Mouse (Mus musculus): ENCODE results near the gene Lhx9. TPM values are rescaled to one million over a fixed set of nuclear protein-coding genes. Genes with fewer than 3 reads are reported as not detected.
"Not testable (repeated sequence)": the region's sequence is repeated elsewhere in the genome, so short reads cannot be mapped to it uniquely, and the experiment has no call there.

The Lhx9 gene
- 0.87 and 1.2 TPM in 2 replicates for polyA plus RNA-seq (2015; fragmentation: Nextera tagmentation; extraction: Ambion mirVana)

DNA sequence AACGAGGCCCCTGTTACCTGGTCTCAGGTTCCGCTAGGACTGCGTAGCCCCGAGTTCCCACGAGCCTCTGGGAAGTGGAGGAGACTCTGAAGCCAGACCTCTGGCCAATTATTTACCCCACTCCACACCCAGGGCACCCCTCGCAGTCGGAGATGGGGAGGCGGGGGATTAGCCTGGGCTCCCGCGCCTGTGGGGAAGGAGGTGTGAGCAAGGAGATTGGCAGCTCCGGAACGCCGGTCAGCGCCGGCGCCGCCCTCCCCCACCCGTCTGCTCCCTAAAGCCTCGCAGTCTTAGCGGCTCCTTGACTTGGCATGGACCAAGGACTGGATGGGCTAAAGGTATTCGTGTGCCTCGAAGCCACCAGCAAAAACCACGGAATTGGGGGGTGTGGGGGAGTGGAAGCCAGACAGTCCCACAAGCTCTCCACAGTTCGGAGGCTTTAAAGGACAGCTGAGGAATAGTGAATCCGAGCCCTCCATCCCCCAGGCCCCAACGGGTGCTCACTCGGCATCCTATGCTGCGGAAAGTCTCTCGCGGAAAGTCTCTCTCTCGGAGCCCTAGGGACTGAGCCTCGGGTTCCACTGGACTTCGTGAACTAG, at the start of gene Lhx9:
Gene Lhx9, minus strand, starts transcription at position 67 of the 599 bp plus-strand sequence.
- ATAC-seq (ENCODE audit: insufficient read depth, low FRiP score), result peak; percentile 51; the same call in 1 of the 2 replicates
- no peaks in the 10 kb centered on the region for H3K9me3 ChIP-seq (replicated peaks; ENCODE audit: control insufficient read depth, low read length)
- H3K4me2 ChIP-seq (ENCODE audit: low read depth, low read length), result peak within 1 kb of the TSS; percentile 50
- 1% methylated on average over 33 of the region's 33 CpGs for WGBS
- no peak within 1 kb of the TSS for H3K9ac ChIP-seq (ENCODE audit: low read length)
- H3K36me3 ChIP-seq (ENCODE audit: control insufficient read depth, insufficient read depth, low read length), result no peaks in the 10 kb centered on the region
- peaks cover 9% of the 10 kb centered on the region for H3K4me1 ChIP-seq (ENCODE audit: control insufficient read depth, insufficient read depth, low read length)
- no peak within 1 kb of the TSS for H3K27ac ChIP-seq (ENCODE audit: low read length)
- H3K27me3 ChIP-seq (ENCODE audit: control insufficient read depth, insufficient read depth, low read length), result peaks cover 61% of the 10 kb centered on the region
- peak within 1 kb of the TSS; percentile 34 for H3K4me3 ChIP-seq (replicated peaks; ENCODE audit: low read length)

DNA sequence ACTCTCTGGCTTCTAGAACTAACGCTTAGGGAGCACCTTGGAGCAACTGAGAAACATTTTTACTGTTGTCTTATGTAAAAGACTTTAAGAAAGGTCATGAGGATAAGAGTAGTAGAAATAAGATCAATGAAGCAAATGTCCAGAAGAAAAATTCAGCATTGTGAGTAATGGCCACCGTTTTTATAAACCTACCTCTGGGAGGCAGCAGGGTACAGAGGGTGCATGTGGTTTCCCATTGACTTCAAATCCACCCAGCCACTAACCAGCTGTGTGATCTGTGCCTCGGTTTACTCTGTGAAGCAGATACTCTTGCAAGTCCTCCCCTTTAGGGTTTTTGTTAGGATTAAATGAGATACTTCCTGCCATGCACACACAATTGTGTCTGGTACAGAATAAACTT, 47.7 kb upstream of the Lhx9 start:
- no peak for ATAC-seq (ENCODE audit: insufficient read depth, low FRiP score)
- no peaks in the 10 kb centered on the region for H3K9me3 ChIP-seq (replicated peaks; ENCODE audit: control insufficient read depth, low read length)
- no peak overlapping the region for H3K4me3 ChIP-seq (replicated peaks; ENCODE audit: low read length)
- no peaks in the 10 kb centered on the region for H3K4me1 ChIP-seq (ENCODE audit: control insufficient read depth, insufficient read depth, low read length)
- no peak overlapping the region for H3K4me2 ChIP-seq (ENCODE audit: low read depth, low read length)
- H3K27me3 ChIP-seq (ENCODE audit: control insufficient read depth, insufficient read depth, low read length), result no peaks in the 10 kb centered on the region
- WGBS, result 76% methylated on average over 3 of the region's 3 CpGs
- no peak overlapping the region for H3K27ac ChIP-seq (ENCODE audit: low read length)
- H3K9ac ChIP-seq (ENCODE audit: low read length), result no peak overlapping the region
- no peaks in the 10 kb centered on the region for H3K36me3 ChIP-seq (ENCODE audit: control insufficient read depth, insufficient read depth, low read length)

DNA sequence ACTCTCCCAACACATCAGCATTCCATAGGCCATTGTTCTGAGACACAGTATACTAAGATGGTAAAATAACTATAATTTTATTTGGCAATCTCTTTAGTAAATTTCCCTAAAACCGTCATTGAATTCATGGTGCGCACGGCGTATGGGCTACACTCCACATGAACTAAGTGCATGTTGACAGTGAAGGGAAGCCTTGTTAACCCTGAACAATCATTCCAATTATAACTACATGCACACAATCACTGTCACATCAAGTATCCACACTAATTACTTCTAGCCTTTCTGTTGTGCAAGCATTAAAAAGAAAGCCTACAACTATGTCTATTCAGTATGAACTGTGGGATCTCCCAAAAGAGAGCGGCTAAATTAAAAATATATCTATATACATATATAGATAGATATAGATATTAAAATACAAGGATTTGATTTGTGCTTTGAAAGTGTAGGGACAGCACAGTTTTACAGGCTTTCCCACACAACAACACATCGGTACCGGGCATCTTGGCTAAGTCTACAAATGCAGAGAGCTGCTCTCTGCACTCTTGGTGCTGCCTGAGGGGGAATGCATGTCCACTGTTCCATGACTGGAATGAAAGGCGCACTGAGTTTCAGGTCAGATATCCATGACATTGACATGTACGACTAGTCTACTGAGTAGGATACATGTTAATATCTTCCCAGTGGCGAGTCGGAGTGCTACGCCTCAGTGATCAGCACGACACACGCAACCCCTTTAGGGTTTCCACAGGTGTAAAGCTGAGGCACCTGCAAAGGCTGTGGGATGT, 29.3 kb upstream of the Lhx9 start:
- H3K27me3 ChIP-seq (ENCODE audit: control insufficient read depth, insufficient read depth, low read length), result no peaks in the 10 kb centered on the region
- H3K4me2 ChIP-seq (ENCODE audit: low read depth, low read length), result no peak overlapping the region
- H3K27ac ChIP-seq (ENCODE audit: low read length), result no peak overlapping the region
- no peaks in the 10 kb centered on the region for H3K4me1 ChIP-seq (ENCODE audit: control insufficient read depth, insufficient read depth, low read length)
- H3K4me3 ChIP-seq (replicated peaks; ENCODE audit: low read length), result no peak overlapping the region
- no peak for ATAC-seq (ENCODE audit: insufficient read depth, low FRiP score)
- no peaks in the 10 kb centered on the region for H3K36me3 ChIP-seq (ENCODE audit: control insufficient read depth, insufficient read depth, low read length)
- 95% methylated on average over 14 of the region's 14 CpGs for WGBS
- no peaks in the 10 kb centered on the region for H3K9me3 ChIP-seq (replicated peaks; ENCODE audit: control insufficient read depth, low read length)
- H3K9ac ChIP-seq (ENCODE audit: low read length), result no peak overlapping the region

DNA sequence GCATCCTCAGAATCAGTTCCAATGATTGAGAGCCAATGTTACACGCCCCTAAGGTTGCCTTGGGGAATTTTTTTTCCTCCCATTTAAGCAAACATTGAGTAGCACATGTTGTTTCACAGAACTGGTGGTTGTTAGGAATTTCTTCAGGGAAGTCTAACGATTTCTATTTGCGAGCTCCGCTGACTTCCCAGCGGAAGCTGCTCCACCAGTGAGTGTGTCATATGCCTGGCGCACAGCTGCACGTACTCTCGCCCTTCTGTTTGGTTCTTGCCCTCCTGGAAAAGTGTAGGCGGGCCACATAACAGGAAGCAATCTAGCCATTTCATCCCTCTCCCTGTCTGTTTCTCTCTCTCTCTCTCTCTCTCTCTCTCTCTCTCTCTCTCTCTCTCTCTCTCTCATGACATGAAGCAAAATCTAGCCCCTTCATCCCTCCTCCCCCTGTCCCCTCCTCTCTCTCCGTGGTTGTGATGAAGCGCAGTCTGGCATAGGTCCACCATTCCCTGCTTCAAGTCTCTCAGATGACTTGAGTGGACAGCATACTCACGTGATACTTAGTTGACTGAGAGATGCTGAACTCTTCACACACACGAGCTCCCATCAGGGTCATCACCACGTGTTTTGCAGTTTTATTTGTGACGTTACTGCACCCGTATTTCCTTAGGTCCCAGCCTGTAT, 28.1 kb upstream of the Lhx9 start:
- Histone ChIP-seq H3K4me2 (ENCODE audit: low read depth, low read length) (0 out of 2 replicates have a peak overlapping the region, but pooled peaks have one; percentile 6), H3K36me3 (ENCODE audit: control insufficient read depth, insufficient read depth, low read length) (no peaks in the 10 kb centered on the region), H3K27ac (ENCODE audit: low read length) (no peak overlapping the region), H3K9ac (ENCODE audit: low read length) (no peak overlapping the region), H3K27me3 (ENCODE audit: control insufficient read depth, insufficient read depth, low read length) (no peaks in the 10 kb centered on the region), H3K4me1 (ENCODE audit: control insufficient read depth, insufficient read depth, low read length) (no peaks in the 10 kb centered on the region), H3K4me3 (replicated peaks; ENCODE audit: low read length) (no peak overlapping the region), H3K9me3 (replicated peaks; ENCODE audit: control insufficient read depth, low read length) (no peaks in the 10 kb centered on the region)
- WGBS, result 49% methylated on average over 16 of the region's 16 CpGs
- ATAC-seq (ENCODE audit: insufficient read depth, low FRiP score), result no peak

DNA sequence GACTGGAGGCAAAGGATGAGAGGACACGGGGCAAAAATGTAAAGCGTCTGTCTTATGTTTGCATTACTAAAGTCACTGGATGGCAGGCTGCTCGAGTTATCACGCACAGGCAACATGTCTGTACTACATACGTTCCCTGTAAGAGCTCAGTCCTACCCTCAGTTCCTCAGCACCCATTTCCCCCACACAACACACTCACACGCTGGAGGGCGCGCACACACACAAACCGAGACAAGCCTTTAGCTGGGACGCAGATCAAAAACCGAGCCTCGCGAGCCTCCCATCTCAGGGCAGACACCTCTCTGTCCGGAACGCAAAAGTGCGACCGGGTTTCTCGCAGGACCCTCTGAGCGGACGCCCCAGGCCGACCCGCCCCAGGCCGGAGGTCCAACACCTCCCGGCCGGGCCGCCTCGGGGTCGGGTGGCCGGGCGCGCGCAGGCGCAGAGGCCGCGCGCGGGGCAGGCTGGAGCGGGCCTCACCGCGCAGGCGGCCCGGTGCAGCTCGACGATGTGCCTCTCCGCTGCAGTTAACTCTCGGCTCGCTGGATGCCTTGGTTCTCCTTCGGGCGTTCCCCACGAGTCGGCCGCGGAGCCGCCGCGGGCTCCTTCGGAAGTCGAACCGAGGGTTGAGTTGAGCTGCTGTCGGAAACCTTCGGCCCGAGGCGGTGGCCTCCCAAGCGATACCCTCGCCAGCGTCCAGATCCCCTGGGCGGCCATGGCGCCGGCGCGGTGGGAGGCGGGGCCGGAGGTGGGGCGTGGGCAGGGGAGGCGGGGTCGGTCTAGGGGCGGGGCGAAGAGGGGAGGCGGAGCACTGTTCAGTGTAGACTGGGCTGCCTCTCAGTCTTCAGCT, 7.9 kb upstream of the Lhx9 start, which contains the start of gene 2310009B15Rik:
Gene 2310009B15Rik, minus strand, starts transcription at position 752 of the 850 bp plus-strand sequence.
- H3K9ac ChIP-seq (ENCODE audit: low read length), result peak within 1 kb of the TSS; percentile 68
- under 1% methylated on average over 42 of the region's 79 CpGs for WGBS
- not testable (repeated sequence) for H3K4me1 ChIP-seq (ENCODE audit: control insufficient read depth, insufficient read depth, low read length); H3K36me3 ChIP-seq (ENCODE audit: control insufficient read depth, insufficient read depth, low read length); H3K9me3 ChIP-seq (replicated peaks; ENCODE audit: control insufficient read depth, low read length); H3K27me3 ChIP-seq (ENCODE audit: control insufficient read depth, insufficient read depth, low read length)
- peak within 1 kb of the TSS; percentile 49 for H3K4me3 ChIP-seq (replicated peaks; ENCODE audit: low read length)
- H3K27ac ChIP-seq (ENCODE audit: low read length), result peak within 1 kb of the TSS; percentile 85
- H3K4me2 ChIP-seq (ENCODE audit: low read depth, low read length), result peak within 1 kb of the TSS; percentile 19; the same call in 1 of the 2 replicates
- peak; percentile 99 for ATAC-seq (ENCODE audit: insufficient read depth, low FRiP score)

DNA sequence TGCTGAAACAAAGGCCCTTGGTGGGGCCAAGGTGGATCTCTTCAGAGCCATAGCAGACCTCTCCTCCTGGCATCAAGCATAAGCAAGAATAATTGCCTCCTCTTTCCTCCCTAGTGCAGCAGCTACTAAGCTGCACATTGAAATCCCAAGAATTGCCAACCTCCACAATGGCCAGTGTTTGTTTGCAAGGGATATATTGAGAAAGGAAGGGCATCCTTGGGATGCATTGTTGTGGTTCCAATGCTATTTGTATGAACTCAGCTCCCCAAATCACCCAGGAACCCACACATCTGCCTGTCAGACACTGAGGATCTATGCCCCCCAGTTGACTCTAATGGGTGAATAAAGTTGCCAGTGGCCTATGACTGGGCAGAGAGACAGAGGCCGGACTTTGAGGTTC, 2.4 kb upstream of the Lhx9 start:
- Histone ChIP-seq H3K9me3 (replicated peaks; ENCODE audit: control insufficient read depth, low read length) (no peaks in the 10 kb centered on the region), H3K36me3 (ENCODE audit: control insufficient read depth, insufficient read depth, low read length) (no peaks in the 10 kb centered on the region), H3K27ac (ENCODE audit: low read length) (no peak overlapping the region), H3K4me2 (ENCODE audit: low read depth, low read length) (no peak overlapping the region), H3K9ac (ENCODE audit: low read length) (no peak overlapping the region), H3K27me3 (ENCODE audit: control insufficient read depth, insufficient read depth, low read length) (peaks cover 41% of the 10 kb centered on the region), H3K4me3 (replicated peaks; ENCODE audit: low read length) (no peak overlapping the region), H3K4me1 (ENCODE audit: control insufficient read depth, insufficient read depth, low read length) (peaks cover 12% of the 10 kb centered on the region)
- 79% methylated on average over 1 of the region's 1 CpGs for WGBS
- ATAC-seq (ENCODE audit: insufficient read depth, low FRiP score), result no peak

DNA sequence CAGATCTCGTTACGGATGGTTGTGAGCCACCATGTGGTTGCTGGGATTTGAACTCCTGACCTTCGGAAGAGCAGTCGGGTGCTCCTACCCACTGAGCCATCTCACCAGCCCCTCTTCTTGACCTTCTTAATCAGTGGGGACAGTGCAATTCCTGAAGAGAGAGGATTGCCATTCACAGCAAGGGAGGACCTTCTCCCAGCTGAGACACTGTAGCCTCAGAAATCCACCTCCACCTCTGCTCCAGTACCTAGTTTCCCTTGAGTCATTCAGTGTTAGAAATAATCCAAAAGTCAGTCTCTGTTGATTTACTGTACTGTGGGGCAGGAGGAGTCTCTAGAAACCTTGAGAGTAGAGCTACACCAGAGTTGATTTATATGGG, 1.8 kb upstream of the Lhx9 start:
- 57% methylated on average over 2 of the region's 4 CpGs for WGBS
- H3K27ac ChIP-seq (ENCODE audit: low read length), result no peak overlapping the region
- H3K4me3 ChIP-seq (replicated peaks; ENCODE audit: low read length), result no peak overlapping the region
- peaks cover 9% of the 10 kb centered on the region for H3K4me1 ChIP-seq (ENCODE audit: control insufficient read depth, insufficient read depth, low read length)
- H3K4me2 ChIP-seq (ENCODE audit: low read depth, low read length), result no peak overlapping the region
- H3K36me3 ChIP-seq (ENCODE audit: control insufficient read depth, insufficient read depth, low read length), result no peaks in the 10 kb centered on the region
- no peaks in the 10 kb centered on the region for H3K9me3 ChIP-seq (replicated peaks; ENCODE audit: control insufficient read depth, low read length)
- no peak overlapping the region for H3K9ac ChIP-seq (ENCODE audit: low read length)
- ATAC-seq (ENCODE audit: insufficient read depth, low FRiP score), result no peak
- peaks cover 47% of the 10 kb centered on the region for H3K27me3 ChIP-seq (ENCODE audit: control insufficient read depth, insufficient read depth, low read length)

DNA sequence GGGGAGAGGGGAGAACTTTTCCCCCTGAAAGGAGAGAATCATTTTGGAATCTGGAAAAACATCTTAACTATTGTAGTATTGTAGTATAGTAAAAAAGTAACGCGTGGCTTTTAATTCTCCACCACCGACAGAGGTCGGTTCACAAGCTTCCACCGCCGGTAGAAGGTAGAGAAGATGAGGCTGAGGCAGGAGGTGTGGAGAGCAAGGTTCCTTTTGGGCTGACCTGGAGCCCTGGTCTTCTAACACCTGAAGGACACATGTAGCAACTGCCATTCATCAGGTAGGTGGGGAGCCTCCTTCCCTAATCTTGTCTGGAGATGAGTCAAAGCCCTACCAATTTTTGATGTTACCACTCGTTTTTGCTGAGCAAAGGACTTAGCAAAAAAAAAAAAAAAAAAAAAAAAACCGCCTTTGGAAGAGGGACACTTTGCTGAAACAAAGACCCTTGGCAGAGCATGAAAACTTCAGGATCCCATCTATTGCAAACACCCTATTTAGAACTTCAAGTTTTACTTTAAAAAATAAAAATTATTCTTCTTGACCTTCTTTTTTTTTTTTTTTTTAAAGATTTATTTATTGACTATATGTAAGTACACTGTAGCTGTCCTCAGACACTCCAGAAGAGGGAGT, 1.3 kb upstream of the Lhx9 start:
- 14% methylated on average over 8 of the region's 8 CpGs for WGBS
- ATAC-seq (ENCODE audit: insufficient read depth, low FRiP score), result no peak
- peaks cover 8% of the 10 kb centered on the region for H3K4me1 ChIP-seq (ENCODE audit: control insufficient read depth, insufficient read depth, low read length)
- peaks cover 52% of the 10 kb centered on the region for H3K27me3 ChIP-seq (ENCODE audit: control insufficient read depth, insufficient read depth, low read length)
- no peak overlapping the region for H3K9ac ChIP-seq (ENCODE audit: low read length)
- H3K4me2 ChIP-seq (ENCODE audit: low read depth, low read length), result no peak overlapping the region
- no peak overlapping the region for H3K27ac ChIP-seq (ENCODE audit: low read length)
- H3K9me3 ChIP-seq (replicated peaks; ENCODE audit: control insufficient read depth, low read length), result no peaks in the 10 kb centered on the region
- no peak overlapping the region for H3K4me3 ChIP-seq (replicated peaks; ENCODE audit: low read length)
- no peaks in the 10 kb centered on the region for H3K36me3 ChIP-seq (ENCODE audit: control insufficient read depth, insufficient read depth, low read length)
